Mouse (Mus musculus): ENCODE measurements at regions not wholly inside any gene's neighbourhood (a gene's known extent, or its start where the extent isn't known, plus 50 kb on each side); places are given as distances from the start of the nearest gene placed in this dataset.
A peak's percentile ranks its signal among the peaks of the same experiment; 100 is the strongest.

DNA sequence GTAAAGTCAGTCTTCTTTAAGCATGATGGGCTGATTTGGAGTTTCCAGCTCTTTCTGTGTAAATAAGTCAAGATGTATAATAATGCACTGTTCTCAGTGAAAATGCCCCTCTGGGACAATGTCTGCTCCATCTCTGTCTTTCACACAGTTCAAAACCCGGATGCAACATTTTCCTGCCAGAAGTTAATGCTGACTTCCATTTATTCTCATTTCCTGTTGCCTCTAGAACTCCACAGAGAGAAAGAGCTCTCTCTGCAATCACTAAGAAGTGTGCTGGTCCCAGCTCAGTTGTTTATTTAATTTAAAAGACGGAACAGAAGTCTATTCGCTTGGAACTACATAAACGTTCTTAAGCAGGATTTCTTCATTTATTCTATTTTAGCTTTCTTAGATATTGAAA lies 92.0 kb upstream of the Hpgd start:
- no peak overlapping the region for H3K9ac ChIP-seq (ENCODE audit: low read length)
- no peaks in the 10 kb centered on the region for H3K27me3 ChIP-seq (replicated peaks; ENCODE audit: control insufficient read depth, insufficient read depth, low read length)
- no peaks in the 10 kb centered on the region for H3K4me1 ChIP-seq (replicated peaks; ENCODE audit: control insufficient read depth, insufficient read depth, low read length)
- no peak for ATAC-seq (replicated peaks; ENCODE audit: low FRiP score, low TSS enrichment, low read depth)
- no peak overlapping the region for H3K4me3 ChIP-seq (ENCODE audit: low read depth, low read length)
- DNase-seq (ENCODE audit: low spot score) = no peak
- H3K27ac ChIP-seq (ENCODE audit: low read depth) = no peak overlapping the region
- H3K36me3 ChIP-seq (ENCODE audit: control insufficient read depth, insufficient read depth, low read length) = no peaks in the 10 kb centered on the region
- H3K9me3 ChIP-seq (ENCODE audit: control insufficient read depth, low read length) = no peaks in the 10 kb centered on the region
- H3K4me2 ChIP-seq (ENCODE audit: low read length) = no peak overlapping the region
- WGBS = 27% methylated on average over 4 of the region's 4 CpGs

DNA sequence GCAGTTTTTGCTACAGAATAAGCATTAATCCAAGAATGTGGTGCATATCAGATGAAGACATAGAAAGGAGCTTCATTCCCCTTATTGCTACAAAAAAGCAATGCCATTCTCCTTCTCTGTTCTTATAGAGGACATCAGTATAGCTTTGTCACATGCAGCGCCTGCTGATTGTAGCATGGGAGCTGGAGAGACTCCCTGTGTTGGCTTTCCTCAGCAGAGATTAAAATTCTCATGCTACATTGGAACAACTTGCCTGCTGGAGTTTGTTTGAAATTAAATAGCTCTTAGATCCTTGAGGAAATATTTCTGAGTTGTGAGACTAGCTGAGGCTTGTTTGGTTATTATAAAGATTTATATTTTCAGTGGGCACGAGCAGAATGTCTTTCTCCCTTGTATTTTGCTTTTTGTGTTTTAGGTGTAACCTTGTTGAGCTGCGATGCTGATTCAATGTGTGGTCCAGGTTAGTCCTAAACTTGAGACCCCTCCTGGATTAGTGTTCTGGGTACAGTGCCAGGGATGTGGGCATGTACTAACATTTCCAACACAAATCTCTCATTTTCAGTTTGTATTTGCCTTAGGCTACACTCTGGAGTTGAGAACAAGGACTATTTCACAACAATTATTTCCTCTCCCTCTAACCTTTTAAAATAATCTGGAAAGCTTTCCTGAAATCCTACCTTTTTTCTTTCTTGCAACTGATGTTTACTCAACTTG lies 82.3 kb upstream of the Hpgd start:
- Histone ChIP-seq H3K4me3 (ENCODE audit: low read depth, low read length) (no peak overlapping the region), H3K9me3 (ENCODE audit: control insufficient read depth, low read length) (no peaks in the 10 kb centered on the region), H3K27ac (ENCODE audit: low read depth) (no peak overlapping the region), H3K4me1 (replicated peaks; ENCODE audit: control insufficient read depth, insufficient read depth, low read length) (no peaks in the 10 kb centered on the region), H3K4me2 (ENCODE audit: low read length) (no peak overlapping the region), H3K27me3 (replicated peaks; ENCODE audit: control insufficient read depth, insufficient read depth, low read length) (no peaks in the 10 kb centered on the region), H3K36me3 (ENCODE audit: control insufficient read depth, insufficient read depth, low read length) (no peaks in the 10 kb centered on the region), H3K9ac (ENCODE audit: low read length) (no peak overlapping the region)
- no peak for DNase-seq (ENCODE audit: low spot score)
- ATAC-seq (replicated peaks; ENCODE audit: low FRiP score, low TSS enrichment, low read depth) = no peak
- 48% methylated on average over 3 of the region's 3 CpGs for WGBS

DNA sequence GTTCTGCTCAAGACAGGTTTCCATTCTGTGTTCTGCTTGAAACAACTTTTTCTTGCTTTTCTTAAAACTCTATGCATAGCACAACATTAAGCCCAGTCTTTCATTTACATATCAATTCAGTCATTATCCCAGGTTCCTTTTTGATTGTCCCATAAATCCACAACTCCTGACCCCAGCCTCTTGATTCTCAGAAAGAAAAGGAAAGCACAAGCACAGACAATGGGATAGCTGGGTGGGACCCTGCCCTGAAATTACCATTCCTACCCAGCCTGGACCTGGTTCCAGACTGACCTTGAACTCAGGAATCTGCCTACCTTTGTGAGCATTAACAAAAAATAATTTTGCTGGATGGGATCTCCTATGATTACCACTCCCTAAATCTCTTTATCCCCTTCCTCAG lies 75.5 kb upstream of the Hpgd start:
- no peak for ATAC-seq (replicated peaks; ENCODE audit: low FRiP score, low TSS enrichment, low read depth)
- Histone ChIP-seq H3K4me3 (ENCODE audit: low read depth, low read length) (no peak overlapping the region), H3K4me2 (ENCODE audit: low read length) (no peak overlapping the region), H3K27me3 (replicated peaks; ENCODE audit: control insufficient read depth, insufficient read depth, low read length) (no peaks in the 10 kb centered on the region), H3K9ac (ENCODE audit: low read length) (no peak overlapping the region), H3K4me1 (replicated peaks; ENCODE audit: control insufficient read depth, insufficient read depth, low read length) (no peaks in the 10 kb centered on the region), H3K9me3 (ENCODE audit: control insufficient read depth, low read length) (no peaks in the 10 kb centered on the region), H3K27ac (ENCODE audit: low read depth) (no peak overlapping the region), H3K36me3 (ENCODE audit: control insufficient read depth, insufficient read depth, low read length) (no peaks in the 10 kb centered on the region)
- DNase-seq (ENCODE audit: low spot score) = no peak

DNA sequence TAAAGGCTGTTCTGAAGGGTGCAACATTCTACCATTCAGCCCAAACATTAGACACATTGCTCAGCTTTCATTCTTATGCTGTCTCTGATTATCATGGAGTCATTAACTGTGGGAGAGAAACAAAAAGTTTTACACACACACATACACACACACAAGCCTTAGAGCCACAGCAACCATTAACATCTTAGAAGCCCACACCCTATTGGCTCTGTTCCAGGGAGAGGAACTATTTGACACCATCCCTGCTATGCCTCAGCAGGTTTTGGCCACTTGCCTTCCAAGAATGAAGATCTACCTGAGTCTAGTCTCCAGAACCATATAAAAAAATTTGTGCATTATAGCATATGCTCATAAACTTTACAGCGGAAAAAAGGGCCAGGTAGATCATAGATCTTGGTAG lies 75.0 kb upstream of the Hpgd start:
- Histone ChIP-seq H3K4me1 (replicated peaks; ENCODE audit: control insufficient read depth, insufficient read depth, low read length) (no peaks in the 10 kb centered on the region), H3K27me3 (replicated peaks; ENCODE audit: control insufficient read depth, insufficient read depth, low read length) (no peaks in the 10 kb centered on the region), H3K9ac (ENCODE audit: low read length) (no peak overlapping the region), H3K4me3 (ENCODE audit: low read depth, low read length) (no peak overlapping the region), H3K9me3 (ENCODE audit: control insufficient read depth, low read length) (no peaks in the 10 kb centered on the region), H3K36me3 (ENCODE audit: control insufficient read depth, insufficient read depth, low read length) (no peaks in the 10 kb centered on the region), H3K27ac (ENCODE audit: low read depth) (no peak overlapping the region), H3K4me2 (ENCODE audit: low read length) (no peak overlapping the region)
- WGBS = 82% methylated on average over 1 of the region's 1 CpGs
- no peak for ATAC-seq (replicated peaks; ENCODE audit: low FRiP score, low TSS enrichment, low read depth)
- DNase-seq (ENCODE audit: low spot score) = no peak

- ATAC-seq (replicated peaks; ENCODE audit: low FRiP score, low TSS enrichment, low read depth) (0 out of 2 replicates have a peak, but pooled peaks have one; percentile 60), DNase-seq (ENCODE audit: low spot score) (no peak)
- no peaks in the 10 kb centered on the region for H3K9me3 ChIP-seq (ENCODE audit: control insufficient read depth, low read length)
- H3K9ac ChIP-seq (ENCODE audit: low read length) = no peak overlapping the region
- H3K4me1 ChIP-seq (replicated peaks; ENCODE audit: control insufficient read depth, insufficient read depth, low read length) = no peaks in the 10 kb centered on the region
- no peak overlapping the region for H3K4me3 ChIP-seq (ENCODE audit: low read depth, low read length)
- no peak overlapping the region for H3K27ac ChIP-seq (ENCODE audit: low read depth)
- H3K27me3 ChIP-seq (replicated peaks; ENCODE audit: control insufficient read depth, insufficient read depth, low read length) = no peaks in the 10 kb centered on the region
- WGBS = 70% methylated on average over 3 of the region's 3 CpGs
- no peaks in the 10 kb centered on the region for H3K36me3 ChIP-seq (ENCODE audit: control insufficient read depth, insufficient read depth, low read length)
- no peak overlapping the region for H3K4me2 ChIP-seq (ENCODE audit: low read length)
Measured at GRCm38 (mm10) chr8:56223010-56223409, 71.4 kb upstream of the Hpgd start.

- H3K4me3 ChIP-seq (ENCODE audit: low read depth, low read length) = no peak overlapping the region
- H3K36me3 ChIP-seq (ENCODE audit: control insufficient read depth, insufficient read depth, low read length) = no peaks in the 10 kb centered on the region
- no peaks in the 10 kb centered on the region for H3K4me1 ChIP-seq (replicated peaks; ENCODE audit: control insufficient read depth, insufficient read depth, low read length)
- H3K4me2 ChIP-seq (ENCODE audit: low read length) = no peak overlapping the region
- no peak overlapping the region for H3K27ac ChIP-seq (ENCODE audit: low read depth)
- DNase-seq (ENCODE audit: low spot score) (no peak), ATAC-seq (replicated peaks; ENCODE audit: low FRiP score, low TSS enrichment, low read depth) (no peak)
- no peak overlapping the region for H3K9ac ChIP-seq (ENCODE audit: low read length)
- no peaks in the 10 kb centered on the region for H3K27me3 ChIP-seq (replicated peaks; ENCODE audit: control insufficient read depth, insufficient read depth, low read length)
- H3K9me3 ChIP-seq (ENCODE audit: control insufficient read depth, low read length) = no peaks in the 10 kb centered on the region
- WGBS = 85% methylated on average over 8 of the region's 8 CpGs
Measured at GRCm38 (mm10) chr8:56230645-56231330, 63.6 kb upstream of the Hpgd start.

DNA sequence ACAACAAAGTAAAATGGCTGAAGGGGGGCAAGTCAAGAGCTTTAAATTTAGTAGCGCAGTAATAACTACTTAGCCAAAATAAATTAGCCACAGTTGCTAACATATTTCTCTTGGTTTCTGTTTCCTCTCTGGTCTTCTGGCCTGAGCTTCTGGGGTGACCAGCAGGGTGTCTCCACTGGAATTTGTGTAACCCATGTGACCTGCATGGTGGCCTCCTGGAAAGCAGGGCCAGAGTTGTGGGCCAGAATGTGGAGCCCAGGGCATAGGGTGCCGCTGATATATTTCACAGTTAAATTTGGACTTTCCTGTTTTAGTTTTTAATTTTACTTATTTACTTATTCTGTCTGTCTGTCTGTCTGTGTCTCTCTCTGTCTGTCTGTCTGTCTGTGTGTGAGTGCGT lies 62.5 kb upstream of the Hpgd start:
- Histone ChIP-seq H3K9me3 (ENCODE audit: control insufficient read depth, low read length) (no peaks in the 10 kb centered on the region), H3K27ac (ENCODE audit: low read depth) (no peak overlapping the region), H3K9ac (ENCODE audit: low read length) (no peak overlapping the region), H3K36me3 (ENCODE audit: control insufficient read depth, insufficient read depth, low read length) (no peaks in the 10 kb centered on the region), H3K27me3 (replicated peaks; ENCODE audit: control insufficient read depth, insufficient read depth, low read length) (no peaks in the 10 kb centered on the region), H3K4me1 (replicated peaks; ENCODE audit: control insufficient read depth, insufficient read depth, low read length) (no peaks in the 10 kb centered on the region), H3K4me3 (ENCODE audit: low read depth, low read length) (no peak overlapping the region), H3K4me2 (ENCODE audit: low read length) (no peak overlapping the region)
- DNase-seq (ENCODE audit: low spot score) = no peak
- WGBS = 86% methylated on average over 3 of the region's 3 CpGs
- ATAC-seq (replicated peaks; ENCODE audit: low FRiP score, low TSS enrichment, low read depth) = no peak

GRCm38 (mm10) chr8:56232552-56232951 lies 61.8 kb upstream of the Hpgd start:
- DNase-seq (ENCODE audit: low spot score) = no peak
- Histone ChIP-seq H3K36me3 (ENCODE audit: control insufficient read depth, insufficient read depth, low read length) (no peaks in the 10 kb centered on the region), H3K27ac (ENCODE audit: low read depth) (no peak overlapping the region), H3K27me3 (replicated peaks; ENCODE audit: control insufficient read depth, insufficient read depth, low read length) (no peaks in the 10 kb centered on the region), H3K9ac (ENCODE audit: low read length) (no peak overlapping the region), H3K4me1 (replicated peaks; ENCODE audit: control insufficient read depth, insufficient read depth, low read length) (no peaks in the 10 kb centered on the region), H3K4me3 (ENCODE audit: low read depth, low read length) (no peak overlapping the region), H3K4me2 (ENCODE audit: low read length) (no peak overlapping the region), H3K9me3 (ENCODE audit: control insufficient read depth, low read length) (no peaks in the 10 kb centered on the region)
- 42% methylated on average over 3 of the region's 3 CpGs for WGBS
- ATAC-seq (replicated peaks; ENCODE audit: low FRiP score, low TSS enrichment, low read depth) = no peak

GRCm38 (mm10) chr8:56233816-56234215 lies 60.6 kb upstream of the Hpgd start:
- Histone ChIP-seq H3K4me2 (ENCODE audit: low read length) (no peak overlapping the region), H3K27ac (ENCODE audit: low read depth) (no peak overlapping the region), H3K9ac (ENCODE audit: low read length) (no peak overlapping the region), H3K4me3 (ENCODE audit: low read depth, low read length) (no peak overlapping the region), H3K4me1 (replicated peaks; ENCODE audit: control insufficient read depth, insufficient read depth, low read length) (no peaks in the 10 kb centered on the region), H3K9me3 (ENCODE audit: control insufficient read depth, low read length) (no peaks in the 10 kb centered on the region), H3K27me3 (replicated peaks; ENCODE audit: control insufficient read depth, insufficient read depth, low read length) (no peaks in the 10 kb centered on the region), H3K36me3 (ENCODE audit: control insufficient read depth, insufficient read depth, low read length) (no peaks in the 10 kb centered on the region)
- DNase-seq (ENCODE audit: low spot score) (no peak), ATAC-seq (replicated peaks; ENCODE audit: low FRiP score, low TSS enrichment, low read depth) (no peak)
- WGBS = 78% methylated on average over 5 of the region's 5 CpGs

Measured in intestine, embryonic 14.5 days (tissue).